Mouse (Mus musculus) intestine, embryonic 14.5 days (tissue): ENCODE measurements at regions not wholly inside any gene's neighbourhood (a gene's known extent, or its start where the extent isn't known, plus 50 kb on each side); places are given as distances from the start of the nearest gene placed in this dataset.
A peak's percentile ranks its signal among the peaks of the same experiment; 100 is the strongest.

ENCODE experiments used
- ATAC-seq: fragments of 200-750 bp; cut with Nextera tagmentation; replicated peaks from 2 replicates; pipeline ENCODE4 v1.8.0; 2017; ENCODE audit warnings: low read depth, moderate number of reproducible peaks, moderate TSS enrichment, moderate library complexity; ENCODE audit not compliant: low FRiP score, low TSS enrichment
- DNase-seq: peaks from one replicate; pipeline ENCODE4 v3.0.0-alpha.2; 2018; ENCODE audit warnings: low spot score
- H3K27ac ChIP-seq: fragments of 300-500 bp; sonication (generic); 2 replicates; pipeline ENCODE4 v1.5.1; 2014; ENCODE audit warnings: low read depth, mild to moderate bottlenecking, control low read depth
- H3K27me3 ChIP-seq: fragments of 300-500 bp; sonication (generic); replicated peaks from 2 replicates; pipeline ENCODE4 v1.6.1; 2014; ENCODE audit warnings: low read length, control low read depth; ENCODE audit not compliant: control insufficient read depth, insufficient read depth
- H3K36me3 ChIP-seq: fragments of 300-500 bp; sonication (generic); 2 replicates; pipeline ENCODE4 v1.6.1; 2014; ENCODE audit warnings: low read length, control low read depth; ENCODE audit not compliant: control insufficient read depth, insufficient read depth
- H3K4me1 ChIP-seq: fragments of 300-500 bp; sonication (generic); replicated peaks from 2 replicates; pipeline ENCODE4 v1.6.1; 2014; ENCODE audit warnings: low read length, control low read depth, mixed read lengths; ENCODE audit not compliant: control insufficient read depth, insufficient read depth
- H3K4me2 ChIP-seq: fragments of 300-500 bp; sonication (generic); 2 replicates; pipeline ENCODE4 v1.6.1; 2014; ENCODE audit warnings: low read length
- H3K4me3 ChIP-seq: fragments of 300-500 bp; sonication (generic); 2 replicates; pipeline ENCODE4 v1.5.1; 2014; ENCODE audit warnings: low read depth, low read length, control low read depth, mixed read lengths
- H3K9ac ChIP-seq: fragments of 300-500 bp; sonication (generic); 2 replicates; pipeline ENCODE4 v1.6.1; 2014; ENCODE audit warnings: mild to moderate bottlenecking, low read length
- H3K9me3 ChIP-seq: fragments of 300-500 bp; sonication (generic); 2 replicates; pipeline ENCODE4 v1.6.1; 2016; ENCODE audit warnings: low read length, control low read depth; ENCODE audit not compliant: control insufficient read depth
- WGBS: fragments of 180-500 bp; shearing (Covaris S2); extraction: QIAGEN DNeasy Blood & Tissue Kit; methylation state at CpG from one replicate; pipeline ENCODE4 v1.1.7; 2014; 5-methylcytosine and 5-hydroxymethylcytosine counted together

DNA sequence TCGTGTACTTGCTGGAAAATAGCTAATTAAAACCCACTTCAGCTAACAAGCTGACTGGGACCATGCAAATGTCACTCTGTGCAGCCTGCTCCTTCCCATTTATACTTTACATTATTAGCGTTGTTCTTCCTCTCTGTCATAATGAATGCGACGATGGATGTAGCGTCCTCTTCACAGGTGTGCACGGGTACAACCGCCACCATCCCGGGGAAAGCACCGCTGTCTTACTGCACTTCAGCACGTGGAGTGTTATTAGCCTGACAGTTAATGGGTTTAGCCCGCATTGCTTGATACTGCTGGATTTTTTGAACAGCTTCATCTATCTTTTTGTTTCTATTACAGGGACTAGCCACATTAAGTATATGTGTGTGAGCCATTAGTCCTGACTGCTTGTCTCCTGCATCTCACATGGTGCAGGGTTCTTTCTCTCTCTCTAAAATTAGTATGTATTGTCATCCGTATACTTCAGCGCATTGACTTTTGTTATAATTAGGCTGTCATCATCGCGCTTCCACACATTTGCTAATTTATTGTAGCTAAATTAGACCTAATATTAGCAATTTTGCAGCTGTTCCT, 383.0 kb downstream of the Rnf144b start:
- Histone ChIP-seq H3K27me3 (no peaks in the 10 kb centered on the region), H3K36me3 (no peaks in the 10 kb centered on the region), H3K4me3 (no peak overlapping the region), H3K9ac (no peak overlapping the region), H3K4me2 (no peak overlapping the region), H3K4me1 (no peaks in the 10 kb centered on the region), H3K9me3 (no peaks in the 10 kb centered on the region), H3K27ac (no peak overlapping the region)
- no peak for DNase-seq
- WGBS = 86% methylated on average over 15 of the region's 15 CpGs
- ATAC-seq = no peak

DNA sequence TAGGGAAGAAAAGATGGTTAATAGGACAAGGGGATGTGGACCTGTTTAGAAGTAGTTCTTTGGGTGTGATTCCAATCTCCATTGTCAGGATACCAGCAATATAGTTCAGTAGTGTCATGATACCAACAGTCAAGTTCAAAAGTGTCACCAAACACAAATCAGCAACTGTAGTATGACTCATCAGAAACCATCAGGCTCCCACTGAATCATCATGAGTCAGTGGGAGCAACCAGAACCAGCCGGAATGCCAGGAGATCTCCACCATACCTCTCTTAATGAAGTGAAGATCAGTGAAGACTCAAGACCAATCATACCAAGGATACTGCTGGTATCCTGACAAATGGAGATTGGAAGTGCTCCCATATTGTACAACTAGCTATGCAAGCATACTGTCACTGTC, 410.5 kb downstream of the Rnf144b start:
- Histone ChIP-seq H3K27ac (no peak overlapping the region), H3K36me3 (no peaks in the 10 kb centered on the region), H3K4me2 (no peak overlapping the region), H3K9ac (no peak overlapping the region), H3K4me3 (no peak overlapping the region), H3K4me1 (no peaks in the 10 kb centered on the region), H3K27me3 (no peaks in the 10 kb centered on the region), H3K9me3 (no peaks in the 10 kb centered on the region)
- DNase-seq (no peak), ATAC-seq (no peak)
- WGBS = 90% methylated on average over 1 of the region's 1 CpGs

DNA sequence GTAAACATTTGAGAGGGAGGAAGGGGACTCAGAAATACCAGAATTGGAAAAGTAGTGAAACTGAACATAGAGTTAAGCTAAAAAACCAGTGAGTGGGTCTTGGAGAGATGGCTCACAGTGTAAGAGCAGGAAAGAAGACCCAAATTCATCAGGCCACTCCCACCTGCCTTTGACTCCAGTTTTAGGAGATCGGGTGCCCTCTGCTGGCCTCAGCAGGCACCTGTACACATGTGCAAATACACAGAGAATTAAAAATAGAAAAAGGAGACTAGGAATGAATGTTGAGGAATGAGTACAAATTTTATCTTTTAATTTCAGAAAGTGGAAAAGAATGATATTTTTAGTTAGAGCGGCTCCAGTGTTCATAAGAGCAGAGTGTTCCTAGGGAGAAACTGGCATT, 414.7 kb downstream of the Rnf144b start:
- Histone ChIP-seq H3K4me3 (no peak overlapping the region), H3K4me1 (no peaks in the 10 kb centered on the region), H3K27ac (no peak overlapping the region), H3K36me3 (no peaks in the 10 kb centered on the region), H3K27me3 (no peaks in the 10 kb centered on the region), H3K9me3 (no peaks in the 10 kb centered on the region), H3K9ac (no peak overlapping the region), H3K4me2 (no peak overlapping the region)
- 96% methylated on average over 2 of the region's 2 CpGs for WGBS
- ATAC-seq (no peak), DNase-seq (no peak)

DNA sequence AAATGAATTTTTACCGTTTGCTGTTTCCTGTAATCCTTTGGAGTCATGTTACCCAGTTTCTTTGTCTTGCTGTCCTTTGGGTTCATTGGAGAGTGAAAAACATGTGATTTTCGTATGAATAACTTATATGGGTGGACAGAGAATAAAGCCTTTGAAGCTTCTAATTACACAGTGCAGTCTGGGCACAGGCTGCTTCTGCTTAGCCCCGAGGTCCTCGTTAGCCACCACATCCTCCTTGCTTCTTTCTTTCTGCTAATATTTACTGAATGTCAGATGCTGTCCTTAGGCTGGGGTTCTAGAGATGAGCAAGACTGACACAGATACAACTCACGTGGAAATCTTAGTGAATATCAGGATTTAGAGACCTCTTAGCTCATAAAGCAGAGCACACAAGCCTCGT, 427.2 kb downstream of the Rnf144b start:
- Histone ChIP-seq H3K27ac (no peak overlapping the region), H3K27me3 (no peaks in the 10 kb centered on the region), H3K9ac (no peak overlapping the region), H3K36me3 (no peaks in the 10 kb centered on the region), H3K9me3 (no peaks in the 10 kb centered on the region), H3K4me1 (no peaks in the 10 kb centered on the region), H3K4me2 (no peak overlapping the region), H3K4me3 (no peak overlapping the region)
- DNase-seq (no peak), ATAC-seq (no peak)
- 58% methylated on average over 6 of the region's 6 CpGs for WGBS

DNA sequence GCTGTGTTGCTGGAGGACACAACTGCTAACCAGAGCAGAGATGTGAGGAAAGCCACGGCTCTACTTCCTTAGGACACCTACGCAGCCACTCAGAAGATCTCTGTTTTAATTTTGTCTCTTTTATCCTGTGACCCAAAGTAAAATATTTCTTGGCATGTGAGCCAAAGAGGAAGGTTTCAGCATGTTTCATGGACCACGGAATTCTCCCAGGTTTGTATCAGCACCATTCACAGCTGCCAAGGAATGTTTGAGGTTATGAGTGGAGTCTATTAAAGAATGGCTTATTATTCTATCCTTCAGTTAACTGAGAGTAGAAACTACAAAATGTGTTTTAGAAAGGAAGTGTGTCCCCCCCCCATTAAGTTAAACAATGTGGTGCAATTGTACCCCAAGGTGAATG, 429.8 kb downstream of the Rnf144b start:
- no peak overlapping the region for H3K4me2 ChIP-seq
- H3K36me3 ChIP-seq = no peaks in the 10 kb centered on the region
- 73% methylated on average over 3 of the region's 3 CpGs for WGBS
- DNase-seq (no peak), ATAC-seq (no peak)
- no peak overlapping the region for H3K9ac ChIP-seq
- no peaks in the 10 kb centered on the region for H3K27me3 ChIP-seq
- no peak overlapping the region for H3K27ac ChIP-seq
- no peaks in the 10 kb centered on the region for H3K4me1 ChIP-seq
- H3K9me3 ChIP-seq = no peaks in the 10 kb centered on the region
- no peak overlapping the region for H3K4me3 ChIP-seq

DNA sequence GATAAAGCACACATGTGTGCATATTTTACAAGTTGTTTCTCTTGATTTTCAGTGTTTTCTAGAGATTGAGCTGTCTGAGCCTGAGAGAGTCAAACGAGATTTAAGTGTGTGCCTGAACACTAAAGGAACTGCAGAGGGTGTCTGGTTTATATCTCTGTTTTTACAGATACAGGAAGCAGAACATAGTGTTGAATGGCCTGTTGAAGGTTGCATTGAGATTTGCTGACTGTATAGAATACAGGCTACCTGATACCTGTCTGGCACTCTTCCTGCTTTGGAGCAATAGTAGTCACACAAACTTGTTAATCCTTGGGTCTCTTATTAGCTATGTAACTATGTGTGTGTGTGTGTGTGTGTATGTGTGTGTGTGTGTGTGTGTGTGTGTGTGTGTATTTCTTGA, 431.7 kb downstream of the Rnf144b start:
- ATAC-seq = 0 out of 2 replicates have a peak, but pooled peaks have one; percentile 43
- no peaks in the 10 kb centered on the region for H3K36me3 ChIP-seq
- H3K4me3 ChIP-seq = no peak overlapping the region
- H3K4me1 ChIP-seq = no peaks in the 10 kb centered on the region
- H3K9ac ChIP-seq = no peak overlapping the region
- H3K27ac ChIP-seq = no peak overlapping the region
- no peaks in the 10 kb centered on the region for H3K9me3 ChIP-seq
- DNase-seq = no peak
- WGBS = 26% methylated on average over 1 of the region's 1 CpGs
- H3K4me2 ChIP-seq = no peak overlapping the region
- no peaks in the 10 kb centered on the region for H3K27me3 ChIP-seq

DNA sequence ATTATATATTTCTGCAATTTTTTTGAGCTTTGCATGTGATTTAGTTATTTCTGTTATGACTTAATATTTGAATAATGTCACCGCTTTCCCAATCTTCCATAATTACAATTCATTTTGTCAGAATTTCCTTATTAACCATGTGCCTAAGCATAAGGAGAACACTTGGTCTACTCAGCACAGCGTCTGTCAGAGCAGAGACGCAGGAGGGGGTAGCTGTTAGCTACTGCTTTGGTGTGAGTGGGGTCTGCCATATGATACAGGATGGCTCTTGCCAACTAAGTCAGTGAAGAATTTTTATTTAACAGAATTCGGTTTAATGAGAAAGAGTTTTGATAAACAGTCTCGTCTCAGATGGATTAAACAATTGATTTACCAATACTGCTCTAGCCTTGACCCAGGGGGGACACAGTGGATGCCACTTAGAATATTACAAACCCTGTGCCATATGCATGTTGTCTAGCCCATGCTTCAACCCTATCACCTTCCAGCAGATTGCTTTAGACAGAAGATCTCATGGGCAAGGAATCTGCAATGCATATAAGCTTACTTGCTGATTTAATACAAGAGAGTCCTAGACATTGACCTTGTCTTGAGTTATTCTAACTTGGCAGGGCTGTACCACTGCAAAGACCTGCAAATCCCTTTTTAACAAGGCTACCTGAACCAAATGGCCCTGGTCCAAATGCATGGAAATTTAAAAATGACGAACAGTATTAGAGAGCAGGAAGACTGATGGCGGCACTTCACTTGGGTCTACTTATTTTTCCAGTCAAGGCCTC, 434.9 kb downstream of the Rnf144b start:
- Histone ChIP-seq H3K27ac (no peak overlapping the region), H3K27me3 (no peaks in the 10 kb centered on the region), H3K9me3 (no peaks in the 10 kb centered on the region), H3K36me3 (no peaks in the 10 kb centered on the region), H3K4me3 (no peak overlapping the region), H3K9ac (no peak overlapping the region), H3K4me2 (no peak overlapping the region), H3K4me1 (no peaks in the 10 kb centered on the region)
- DNase-seq = no peak
- WGBS = 85% methylated on average over 7 of the region's 7 CpGs
- ATAC-seq = no peak

DNA sequence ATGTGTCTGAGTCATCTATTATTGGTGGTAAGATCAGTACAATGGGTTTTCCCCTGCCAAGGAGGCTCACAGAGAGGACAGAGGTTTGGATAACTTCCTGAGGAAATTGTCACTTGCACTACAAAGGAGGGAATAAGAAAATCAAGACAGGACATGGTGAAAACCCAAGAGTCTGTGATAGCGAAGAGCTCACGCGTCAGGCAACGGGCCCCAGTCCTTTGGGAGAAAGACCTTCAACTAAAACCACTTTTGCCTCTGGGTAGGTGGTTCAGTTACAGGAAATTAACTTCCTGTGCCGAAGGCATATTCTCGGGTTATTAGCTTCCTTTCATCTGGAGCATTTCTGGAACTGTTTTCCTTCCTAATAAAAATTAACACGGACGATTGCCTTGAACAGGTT, 440.4 kb downstream of the Rnf144b start:
- H3K9me3 ChIP-seq = no peaks in the 10 kb centered on the region
- no peak overlapping the region for H3K9ac ChIP-seq
- DNase-seq (no peak), ATAC-seq (no peak)
- WGBS = 82% methylated on average over 8 of the region's 8 CpGs
- no peaks in the 10 kb centered on the region for H3K36me3 ChIP-seq
- H3K27me3 ChIP-seq = no peaks in the 10 kb centered on the region
- H3K4me2 ChIP-seq = no peak overlapping the region
- H3K4me3 ChIP-seq = no peak overlapping the region
- no peaks in the 10 kb centered on the region for H3K4me1 ChIP-seq
- no peak overlapping the region for H3K27ac ChIP-seq

DNA sequence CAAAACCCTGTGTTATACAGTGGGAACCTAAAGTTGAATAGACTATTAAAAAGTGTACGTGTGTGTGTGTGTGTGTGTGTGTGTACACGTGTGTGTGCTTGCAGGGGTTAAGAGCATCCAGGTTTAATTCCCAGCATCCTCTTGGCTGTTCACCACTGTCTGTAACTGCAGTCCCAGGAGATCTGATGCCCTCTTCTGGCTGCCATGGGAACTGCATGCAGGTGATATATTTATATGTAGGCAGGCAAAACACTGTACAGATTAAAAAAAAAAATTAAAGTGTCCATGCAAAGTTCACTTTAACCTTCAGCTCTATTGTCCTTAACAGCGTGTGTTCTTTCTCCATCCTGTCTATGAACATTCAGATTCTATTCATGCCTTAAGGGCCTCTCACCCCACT, 454.1 kb downstream of the Rnf144b start:
- DNase-seq (no peak), ATAC-seq (no peak)
- H3K4me3 ChIP-seq = no peak overlapping the region
- 67% methylated on average over 3 of the region's 3 CpGs for WGBS
- no peaks in the 10 kb centered on the region for H3K9me3 ChIP-seq
- no peak overlapping the region for H3K27ac ChIP-seq
- no peak overlapping the region for H3K4me2 ChIP-seq
- no peaks in the 10 kb centered on the region for H3K27me3 ChIP-seq
- H3K36me3 ChIP-seq = no peaks in the 10 kb centered on the region
- H3K4me1 ChIP-seq = no peaks in the 10 kb centered on the region
- H3K9ac ChIP-seq = no peak overlapping the region
